Mouse (Mus musculus) lung, postnatal 4 days (tissue): ENCODE data around the gene Aqp12.
A peak's percentile ranks its signal among the peaks of the same experiment; 100 is the strongest.
"Not testable (repeated sequence)": the region's sequence is repeated elsewhere in the genome, so short reads cannot be mapped to it uniquely, and the experiment has no call there.

ENCODE experiments used
- DNase-seq, 2 experiments: peaks; one replicate each; pipeline ENCODE4 v3.0.0; 2021

Aqp12 gene

GRCm38 (mm10) chr1:93006061-93006460 is at the start of gene Aqp12:
Gene Aqp12 (plus strand): TSS chr1:93006334.
- DNase-seq = no peak

- peak; percentile 70 to 78 for DNase-seq
Observed at GRCm38 (mm10) chr1:92956571-92957335, 49.4 kb upstream of the Aqp12 start.

- DNase-seq = no peak
Observed at GRCm38 (mm10) chr1:92958999-92959398, 47.1 kb upstream of the Aqp12 start.

DNA sequence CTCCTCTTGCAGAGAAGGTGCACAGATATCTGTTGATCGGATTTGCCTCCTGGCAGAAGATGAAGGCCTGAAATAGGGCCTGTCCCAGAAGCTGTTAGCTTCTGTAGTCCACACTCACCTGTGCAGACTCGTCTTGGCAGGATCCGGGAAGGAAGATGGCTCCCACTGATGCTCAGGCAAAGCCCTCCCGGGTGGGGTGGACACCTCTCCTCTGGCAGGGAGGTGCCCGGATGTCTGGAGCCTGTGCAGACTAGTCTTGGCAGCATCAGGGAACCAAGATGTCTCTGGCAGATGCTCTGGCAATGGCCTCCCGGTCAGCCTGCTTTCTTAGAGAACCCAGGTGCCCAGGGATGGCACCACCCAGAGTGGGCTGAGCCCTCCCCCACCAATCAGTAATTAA is 35.3 kb upstream of the Aqp12 start:
- DNase-seq = not testable (repeated sequence)

GRCm38 (mm10) chr1:92971879-92972795 is 34.0 kb upstream of the Aqp12 start:
- peak in 1 of 2 experiments; percentile 24 for DNase-seq

GRCm38 (mm10) chr1:92972854-92973253 is 33.3 kb upstream of the Aqp12 start:
- peak; percentile 70 to 75 for DNase-seq

DNA sequence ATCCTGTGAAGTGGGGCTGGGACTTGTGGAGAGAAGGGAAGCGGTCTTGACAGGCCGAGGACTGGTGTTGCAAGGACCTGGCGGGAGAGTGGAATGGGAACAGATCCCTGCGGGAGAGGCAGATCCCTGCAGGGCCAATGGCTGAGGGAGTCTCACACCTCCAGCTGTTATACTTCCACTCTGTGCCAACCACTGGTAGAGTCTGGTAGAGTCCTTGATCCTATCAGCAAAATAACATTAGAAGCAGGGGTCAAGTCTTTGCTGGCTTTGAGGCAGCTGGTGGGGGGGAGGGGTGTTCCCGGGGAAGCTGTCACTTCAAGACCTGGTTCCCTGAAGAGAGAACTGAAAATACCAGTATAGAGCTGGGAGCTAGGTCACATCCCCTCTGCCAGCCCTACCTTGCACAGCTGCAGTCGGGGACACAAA is 30.0 kb upstream of the Aqp12 start:
- peak; percentile 31 to 74 for DNase-seq

GRCm38 (mm10) chr1:92978645-92979044 is 27.5 kb upstream of the Aqp12 start:
- peak in 1 of 2 experiments; percentile 20 for DNase-seq

GRCm38 (mm10) chr1:92979073-92979602 is 27.0 kb upstream of the Aqp12 start:
- DNase-seq = peak in 1 of 2 experiments; percentile 17

- peak; percentile 53 to 63 for DNase-seq
Observed at GRCm38 (mm10) chr1:92981056-92981845, 24.9 kb upstream of the Aqp12 start.

DNA sequence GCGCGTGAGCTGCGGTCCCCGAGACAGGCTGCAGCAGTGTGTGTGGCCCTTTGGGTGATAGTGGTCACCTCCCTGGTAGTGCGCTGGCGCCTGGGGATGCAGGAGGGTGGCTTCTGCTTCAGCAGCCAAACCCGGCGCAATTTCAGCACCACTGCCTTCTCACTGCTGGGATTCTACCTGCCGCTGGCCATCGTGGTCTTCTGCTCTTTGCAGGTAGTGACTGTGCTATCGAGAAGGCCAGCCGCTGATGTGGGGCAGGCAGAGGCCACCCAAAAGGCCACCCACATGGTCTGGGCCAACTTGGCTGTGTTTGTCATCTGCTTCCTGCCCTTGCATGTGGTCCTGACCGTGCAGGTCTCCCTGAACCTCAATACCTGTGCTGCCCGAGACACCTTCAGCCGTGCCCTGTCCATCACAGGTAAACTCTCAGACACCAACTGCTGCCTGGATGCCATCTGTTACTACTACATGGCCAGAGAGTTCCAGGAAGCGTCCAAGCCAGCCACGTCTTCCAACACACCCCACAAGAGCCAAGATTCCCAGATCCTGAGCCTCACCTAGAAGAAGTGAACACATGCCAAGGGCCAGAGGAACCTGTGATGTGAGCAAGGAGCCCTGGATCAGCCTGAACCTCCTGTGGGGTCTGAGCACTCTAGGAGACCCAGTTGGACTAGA is 23.1 kb upstream of the Aqp12 start:
- DNase-seq = no peak

DNA sequence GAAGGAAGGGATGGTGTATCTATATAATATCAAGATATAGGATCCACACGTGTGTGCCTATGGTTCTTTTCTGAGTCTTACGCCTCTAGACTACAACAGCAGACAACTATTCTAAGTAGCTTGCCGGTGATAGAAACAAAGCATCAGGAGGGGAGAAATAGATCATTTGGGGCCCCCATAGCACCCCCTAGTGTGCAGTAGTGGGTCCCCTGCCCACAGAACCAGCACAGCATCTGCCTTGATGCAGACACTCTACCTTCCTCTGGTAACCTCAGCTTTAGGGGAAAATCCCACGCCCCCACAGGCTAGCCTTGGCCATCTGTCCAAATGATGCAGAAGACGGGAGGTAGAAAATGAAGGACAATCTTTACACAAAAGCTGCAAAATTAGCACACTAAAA is 21.1 kb upstream of the Aqp12 start:
- DNase-seq = no peak

DNA sequence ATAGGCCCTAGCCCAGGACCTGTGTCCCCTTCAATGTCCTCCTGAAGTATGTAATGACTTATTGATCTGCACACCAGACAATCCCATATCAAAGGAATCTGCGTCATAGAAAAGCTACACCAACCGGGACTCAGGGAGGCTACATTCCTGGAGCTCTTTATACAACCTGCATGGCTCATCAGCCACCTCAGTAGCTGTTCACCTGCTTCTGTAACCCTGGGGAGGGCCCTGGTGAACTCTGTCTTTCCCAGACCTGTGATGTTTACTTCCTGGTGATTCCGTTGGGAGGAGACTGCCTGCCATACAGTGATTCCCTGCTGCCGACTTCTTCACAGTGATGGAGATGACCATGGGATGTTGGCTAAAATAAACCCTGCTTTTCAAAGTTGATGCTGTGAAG is 17.2 kb upstream of the Aqp12 start:
- DNase-seq = no peak

GRCm38 (mm10) chr1:92989891-92990290 is 16.2 kb upstream of the Aqp12 start:
- no peak for DNase-seq

GRCm38 (mm10) chr1:92992214-92992855 is 13.8 kb upstream of the Aqp12 start:
- peak in 1 of 2 experiments; percentile 16 for DNase-seq

GRCm38 (mm10) chr1:92992880-92993279 is 13.3 kb upstream of the Aqp12 start:
- peak in 1 of 2 experiments; percentile 11 for DNase-seq

DNA sequence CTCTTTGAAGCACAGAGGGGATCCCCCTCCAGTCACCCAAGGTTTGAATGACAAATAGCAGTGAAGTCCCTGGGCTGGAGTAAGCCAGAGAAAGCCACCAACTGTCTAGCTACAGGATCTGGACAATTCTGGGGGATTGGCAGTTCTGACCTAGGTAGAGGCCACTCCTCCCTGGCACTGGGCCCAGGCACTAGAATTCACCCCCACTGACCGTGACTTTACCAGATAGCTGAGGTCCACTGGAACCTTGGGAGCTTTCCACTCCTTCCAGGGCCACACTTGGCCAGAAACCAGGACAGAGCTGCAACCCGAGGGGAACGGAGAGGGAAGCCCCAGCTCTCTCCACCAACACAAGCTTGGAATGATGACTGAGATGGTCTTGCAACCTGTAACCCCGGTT is 3.1 kb downstream of the Aqp12 start:
- DNase-seq = peak in 1 of 2 experiments; percentile 16

GRCm38 (mm10) chr1:93010731-93011130 is 4.6 kb downstream of the Aqp12 start:
- DNase-seq = peak in 1 of 2 experiments; percentile 28

DNA sequence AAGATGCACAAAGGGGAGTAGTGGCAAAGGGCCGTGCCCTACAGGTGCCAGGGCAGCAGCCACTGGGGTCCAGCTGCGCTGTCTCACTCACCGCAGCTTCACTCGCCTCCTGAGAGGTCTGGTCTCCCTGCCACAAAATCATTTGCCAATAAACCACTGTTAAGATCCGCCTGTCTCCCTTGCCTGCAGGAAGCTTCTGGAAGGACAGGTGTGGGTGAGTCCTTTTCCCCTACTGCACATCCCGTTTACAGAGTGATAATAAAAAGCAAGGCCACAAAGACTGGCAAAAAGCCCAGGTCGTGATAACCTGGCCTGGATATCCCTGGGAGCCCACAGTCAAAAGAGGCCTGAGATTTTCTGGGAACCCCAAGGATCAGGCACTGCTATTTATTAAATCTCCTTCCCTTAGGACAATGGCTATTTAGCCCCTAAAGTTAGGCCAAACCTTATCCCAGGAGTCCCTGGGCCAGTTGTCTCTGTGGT is 6.0 kb downstream of the Aqp12 start:
- DNase-seq = no peak

- DNase-seq = no peak
Observed at GRCm38 (mm10) chr1:93013367-93013766, 7.2 kb downstream of the Aqp12 start.

GRCm38 (mm10) chr1:93014460-93014859 is 8.3 kb downstream of the Aqp12 start:
- DNase-seq = peak; percentile 72 to 86
